Mouse (Mus musculus) neural tube, embryonic 11.5 days (tissue): ENCODE results near the gene Slc35b2. TPM values are rescaled to one million over a fixed set of nuclear protein-coding genes. Genes with fewer than 3 reads are reported as not detected.

Source experiments
- ATAC-seq: fragments of 200-750 bp; cut with Nextera tagmentation; 2 replicates; pipeline ENCODE4 v1.8.0; 2017; ENCODE audit warnings: moderate number of reproducible peaks, mild to moderate bottlenecking, moderate TSS enrichment, moderate library complexity; ENCODE audit not compliant: insufficient read depth, low FRiP score, low TSS enrichment
- DNase-seq: peaks from one replicate; pipeline ENCODE4 v3.0.0-alpha.2; 2015; ENCODE audit warnings: low spot score
- H3K27ac ChIP-seq: fragments of 300-500 bp; sonication (generic); 2 replicates; pipeline ENCODE4 v1.5.1; 2014; ENCODE audit warnings: low read depth, mild to moderate bottlenecking, low read length
- H3K27me3 ChIP-seq: fragments of 300-500 bp; sonication (generic); 2 replicates; pipeline ENCODE4 v1.6.1; 2014; ENCODE audit warnings: mild to moderate bottlenecking, low read length, mixed read lengths; ENCODE audit not compliant: control insufficient read depth, insufficient read depth
- H3K36me3 ChIP-seq: fragments of 300-500 bp; sonication (generic); 2 replicates; pipeline ENCODE4 v1.6.1; 2014; ENCODE audit warnings: mild to moderate bottlenecking, low read length, moderate library complexity, mixed read lengths; ENCODE audit not compliant: control insufficient read depth, insufficient read depth
- H3K4me1 ChIP-seq: fragments of 300-500 bp; sonication (generic); 2 replicates; pipeline ENCODE4 v1.6.1; 2014; ENCODE audit warnings: low read length, mixed read lengths; ENCODE audit not compliant: control insufficient read depth, insufficient read depth
- H3K4me2 ChIP-seq: fragments of 300-500 bp; sonication (generic); 2 replicates; pipeline ENCODE4 v1.6.1; 2014; ENCODE audit warnings: low read depth, mild to moderate bottlenecking, moderate library complexity
- H3K4me3 ChIP-seq: fragments of 300-500 bp; sonication (generic); 2 replicates; pipeline ENCODE4 v1.5.1; 2014; ENCODE audit warnings: low read depth, low read length
- H3K9ac ChIP-seq: fragments of 300-500 bp; sonication (generic); 2 replicates; pipeline ENCODE4 v1.6.1; 2014; ENCODE audit warnings: mild to moderate bottlenecking, low read length
- H3K9me3 ChIP-seq: fragments of 300-500 bp; sonication (generic); 2 replicates; pipeline ENCODE4 v1.6.1; 2016; ENCODE audit warnings: low read length; ENCODE audit not compliant: control insufficient read depth
- WGBS: fragments of 180-500 bp; shearing (Covaris S2); extraction: QIAGEN DNeasy Blood & Tissue Kit; methylation state at CpG from one replicate; pipeline ENCODE4 v1.1.7; 2014; 5-methylcytosine and 5-hydroxymethylcytosine counted together
- polyA plus RNA-seq: library from polyadenylated mRNA; unstranded; fragments of >200 nt; fragmentation: Nextera tagmentation; extraction: Ambion mirVana; gene quantifications from 2 replicates; pipeline ENCODE4 v1.2.1, GENCODE M21; 2014

Slc35b2 gene
- polyA plus RNA-seq, 1 experiment from 2014 or later: 106 TPM

DNA sequence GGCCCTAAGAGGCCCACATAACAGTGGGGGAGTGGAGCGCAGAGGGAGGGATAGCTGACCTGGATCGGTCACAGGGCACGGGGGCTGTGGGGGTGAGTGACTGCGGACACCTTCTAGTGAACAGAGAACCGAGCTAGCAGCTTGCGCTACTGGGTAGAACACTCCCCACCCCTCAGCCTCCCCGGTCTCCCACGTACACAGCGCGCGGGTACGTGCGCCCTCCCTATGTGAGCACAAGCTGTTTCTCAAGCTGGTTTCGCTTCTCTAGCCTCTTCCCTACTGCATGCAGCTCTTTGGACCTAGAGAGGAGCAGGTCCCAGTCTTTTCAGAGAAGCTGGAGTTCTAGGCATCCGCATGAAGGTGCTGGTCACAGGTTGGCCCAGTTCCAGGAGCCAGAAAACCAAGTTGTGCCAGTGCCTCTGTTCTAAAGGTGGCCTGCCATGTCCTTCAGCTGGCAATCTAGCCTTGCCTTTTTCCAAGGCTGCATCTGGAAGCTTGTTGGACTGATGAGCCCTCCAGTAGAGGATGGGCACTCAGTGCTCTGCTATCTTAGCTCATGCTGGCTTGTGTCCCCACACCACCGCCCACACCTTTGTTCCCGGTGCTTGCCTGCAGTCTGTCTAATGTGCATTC, 10.6 kb downstream of the Slc35b2 start:
- H3K4me3 ChIP-seq: peak overlapping the region; percentile 100
- H3K9ac ChIP-seq: peak overlapping the region; percentile 99
- peaks cover 6% of the 10 kb centered on the region for H3K4me1 ChIP-seq
- H3K4me2 ChIP-seq: peak overlapping the region; percentile 94
- no peak for DNase-seq
- WGBS: 3% methylated on average over 17 of the region's 17 CpGs
- no peaks in the 10 kb centered on the region for H3K9me3 ChIP-seq
- H3K27ac ChIP-seq: peak overlapping the region; percentile 93
- ATAC-seq: peak; percentile 22
- peaks cover 17% of the 10 kb centered on the region for H3K36me3 ChIP-seq
- H3K27me3 ChIP-seq: no peaks in the 10 kb centered on the region

DNA sequence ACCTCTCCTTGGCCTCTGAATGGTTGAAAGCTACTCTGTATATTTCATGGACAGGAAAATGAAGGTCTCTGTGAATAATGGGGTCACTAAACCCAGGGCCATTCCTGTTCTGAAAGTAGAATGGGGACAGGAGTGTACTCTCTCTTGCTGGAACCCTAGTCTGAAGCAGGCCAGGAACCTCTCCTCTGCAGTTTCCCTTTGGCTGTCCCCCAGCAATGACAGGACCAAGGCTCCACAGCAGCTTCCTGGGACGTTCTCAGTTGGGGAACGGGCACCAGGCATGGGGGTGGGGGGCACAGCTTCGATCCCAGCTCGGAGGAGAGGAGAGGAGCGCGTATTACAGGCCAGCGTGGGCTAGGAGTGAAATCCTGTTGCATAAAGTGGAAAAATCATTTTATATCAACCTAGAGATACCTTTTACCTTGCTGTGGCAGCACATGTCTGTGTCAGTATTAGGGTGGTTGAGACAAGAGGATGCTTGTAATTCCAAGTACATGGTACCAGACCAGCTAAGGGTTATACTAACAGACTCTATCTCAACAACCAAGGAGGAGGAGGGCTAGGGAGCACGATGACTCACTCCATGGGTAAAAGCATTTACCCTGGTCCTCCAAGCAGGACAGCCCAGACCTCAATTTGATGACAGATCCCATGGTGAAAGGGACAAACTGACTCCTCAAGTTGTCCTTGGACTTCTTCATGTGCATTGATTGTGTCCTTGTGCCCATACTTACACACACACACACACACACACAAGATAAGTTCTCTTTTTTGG, 11.6 kb downstream of the Slc35b2 start:
- H3K36me3 ChIP-seq: peaks cover 8% of the 10 kb centered on the region
- no peak overlapping the region for H3K9ac ChIP-seq
- ATAC-seq (no peak), DNase-seq (no peak)
- no peak overlapping the region for H3K4me2 ChIP-seq
- no peaks in the 10 kb centered on the region for H3K27me3 ChIP-seq
- H3K4me3 ChIP-seq: no peak overlapping the region
- 93% methylated on average over 8 of the region's 8 CpGs for WGBS
- H3K9me3 ChIP-seq: no peaks in the 10 kb centered on the region
- peaks cover 6% of the 10 kb centered on the region for H3K4me1 ChIP-seq
- no peak overlapping the region for H3K27ac ChIP-seq

DNA sequence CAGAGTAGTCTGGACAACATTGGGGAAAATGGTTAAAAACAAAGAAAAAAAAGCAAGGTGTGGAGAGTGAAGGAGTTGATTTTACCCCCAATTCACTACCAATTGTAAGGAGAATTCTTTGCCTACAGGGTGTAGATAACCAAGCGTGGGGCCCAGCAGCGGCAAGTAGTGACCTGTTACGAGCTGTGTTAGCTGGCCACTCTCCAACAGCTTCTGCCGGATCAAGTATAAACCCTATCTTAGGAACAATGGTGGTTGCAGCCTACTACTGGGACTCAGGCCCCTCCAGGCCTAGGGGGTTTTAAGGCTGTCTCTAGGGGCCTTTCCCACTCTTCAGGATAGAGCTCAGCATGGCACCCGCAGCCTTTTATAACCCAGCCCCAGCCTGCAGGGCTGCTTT, 14.6 kb downstream of the Slc35b2 start:
- Histone ChIP-seq H3K4me1 (peaks cover 10% of the 10 kb centered on the region), H3K27ac (no peak overlapping the region), H3K4me3 (no peak overlapping the region), H3K9me3 (no peaks in the 10 kb centered on the region), H3K4me2 (no peak overlapping the region), H3K27me3 (no peaks in the 10 kb centered on the region), H3K9ac (no peak overlapping the region), H3K36me3 (no peaks in the 10 kb centered on the region)
- WGBS: 79% methylated on average over 5 of the region's 5 CpGs
- DNase-seq (no peak), ATAC-seq (no peak)

DNA sequence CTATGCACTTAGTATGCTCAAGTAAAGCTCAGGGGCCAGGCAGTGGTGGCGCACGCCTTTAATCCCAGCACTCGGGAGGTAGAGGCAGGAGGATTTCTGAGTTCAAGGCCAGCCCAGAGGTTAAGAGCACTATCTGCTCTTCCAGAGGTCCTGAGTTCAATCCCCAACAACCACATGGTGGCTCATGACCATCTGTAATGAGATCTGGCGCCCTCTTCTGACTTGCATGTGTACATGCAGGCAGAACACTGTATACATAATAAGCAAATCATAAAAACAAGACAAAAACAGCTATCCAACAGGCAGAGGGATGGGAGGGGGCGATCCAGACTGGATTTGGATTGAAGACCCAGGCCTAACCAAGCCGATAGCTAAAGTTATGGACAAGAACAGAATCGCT, 15.2 kb downstream of the Slc35b2 start:
- DNase-seq (no peak), ATAC-seq (no peak)
- no peaks in the 10 kb centered on the region for H3K27me3 ChIP-seq
- no peak overlapping the region for H3K4me2 ChIP-seq
- no peaks in the 10 kb centered on the region for H3K36me3 ChIP-seq
- H3K27ac ChIP-seq: no peak overlapping the region
- no peak overlapping the region for H3K9ac ChIP-seq
- WGBS: 75% methylated on average over 7 of the region's 7 CpGs
- H3K9me3 ChIP-seq: no peaks in the 10 kb centered on the region
- H3K4me1 ChIP-seq: peaks cover 10% of the 10 kb centered on the region
- H3K4me3 ChIP-seq: no peak overlapping the region

DNA sequence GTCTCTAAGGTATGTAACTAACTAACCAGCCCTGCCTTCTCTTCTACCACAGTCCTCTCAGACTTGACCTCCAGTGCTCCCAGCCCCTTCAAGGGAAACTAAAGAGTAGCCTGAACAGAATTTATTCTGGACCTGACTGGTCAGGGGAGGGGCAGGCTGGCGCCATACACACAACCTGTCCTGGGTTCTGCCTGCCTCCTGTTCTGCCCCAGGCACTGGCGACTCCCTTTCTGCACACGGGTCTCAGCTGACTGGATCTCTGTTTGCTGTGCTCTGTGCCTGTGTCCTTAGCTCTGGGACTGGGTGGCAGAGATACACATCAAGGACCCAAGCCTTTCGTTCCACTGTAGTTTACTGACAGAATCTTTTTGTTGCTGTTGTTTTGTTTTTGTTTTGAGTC, 15.9 kb downstream of the Slc35b2 start:
- Histone ChIP-seq H3K4me1 (peaks cover 9% of the 10 kb centered on the region), H3K36me3 (no peaks in the 10 kb centered on the region), H3K9me3 (no peaks in the 10 kb centered on the region), H3K4me3 (no peak overlapping the region), H3K27me3 (no peaks in the 10 kb centered on the region), H3K27ac (no peak overlapping the region), H3K9ac (no peak overlapping the region), H3K4me2 (no peak overlapping the region)
- DNase-seq (no peak), ATAC-seq (no peak)
- WGBS: 82% methylated on average over 4 of the region's 4 CpGs

DNA sequence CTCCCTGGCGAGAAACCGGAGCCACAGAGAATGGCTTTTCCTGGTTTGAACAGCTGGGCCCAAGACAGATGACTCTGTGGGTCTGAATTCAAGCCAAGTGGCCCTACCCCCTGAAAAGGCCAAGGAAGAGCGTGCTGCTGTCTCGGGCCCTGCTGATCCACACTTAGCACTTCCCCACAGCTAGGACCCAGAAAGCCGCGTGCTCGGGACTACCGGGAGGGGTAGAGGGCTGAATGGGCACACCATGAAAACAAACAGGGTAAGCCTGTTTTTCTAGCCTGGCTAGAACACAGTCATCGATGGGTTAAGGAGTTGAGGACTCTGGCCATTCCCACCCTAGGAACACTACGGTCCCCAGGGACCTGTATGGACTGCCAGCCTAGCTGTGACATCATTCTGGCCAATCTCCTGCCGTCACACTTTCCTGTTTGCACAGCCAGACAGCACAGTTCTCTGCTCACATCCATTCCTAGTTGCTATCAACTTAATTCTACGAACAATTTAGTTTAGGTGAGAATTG, 17.3 kb downstream of the Slc35b2 start:
- DNase-seq (no peak), ATAC-seq (no peak)
- no peaks in the 10 kb centered on the region for H3K36me3 ChIP-seq
- no peaks in the 10 kb centered on the region for H3K27me3 ChIP-seq
- peaks cover 8% of the 10 kb centered on the region; the same call in 1 of the 2 replicates for H3K4me1 ChIP-seq
- no peak overlapping the region for H3K9ac ChIP-seq
- H3K4me2 ChIP-seq: no peak overlapping the region
- WGBS: 43% methylated on average over 12 of the region's 12 CpGs
- H3K27ac ChIP-seq: no peak overlapping the region
- no peak overlapping the region for H3K4me3 ChIP-seq
- no peaks in the 10 kb centered on the region for H3K9me3 ChIP-seq

DNA sequence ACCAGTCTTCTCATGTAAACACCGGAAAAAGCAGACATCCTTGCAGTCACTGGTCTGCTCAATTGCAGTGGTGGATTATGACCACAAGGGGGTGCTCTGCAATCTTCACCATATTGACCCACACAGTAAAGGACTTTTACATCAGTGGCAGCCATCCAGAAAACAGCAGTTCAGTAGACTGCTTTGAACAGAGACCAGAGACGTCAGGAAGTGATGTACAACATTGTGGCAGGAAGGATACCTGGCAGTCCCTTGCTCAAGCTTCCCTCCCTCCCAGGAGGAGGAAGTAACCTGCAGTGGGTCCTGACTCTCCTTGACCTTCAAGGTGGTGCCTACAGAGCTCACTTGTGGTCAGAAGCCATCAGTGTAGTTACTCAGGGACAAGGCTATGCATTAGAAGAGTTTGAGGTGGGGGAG, 17.9 kb downstream of the Slc35b2 start:
- 23% methylated on average over 2 of the region's 2 CpGs for WGBS
- Histone ChIP-seq H3K27ac (no peak overlapping the region), H3K36me3 (no peaks in the 10 kb centered on the region), H3K4me3 (no peak overlapping the region), H3K9me3 (no peaks in the 10 kb centered on the region), H3K27me3 (no peaks in the 10 kb centered on the region), H3K4me2 (no peak overlapping the region), H3K4me1 (peaks cover 8% of the 10 kb centered on the region; the same call in 1 of the 2 replicates), H3K9ac (no peak overlapping the region)
- ATAC-seq (no peak), DNase-seq (peak; percentile 74)

DNA sequence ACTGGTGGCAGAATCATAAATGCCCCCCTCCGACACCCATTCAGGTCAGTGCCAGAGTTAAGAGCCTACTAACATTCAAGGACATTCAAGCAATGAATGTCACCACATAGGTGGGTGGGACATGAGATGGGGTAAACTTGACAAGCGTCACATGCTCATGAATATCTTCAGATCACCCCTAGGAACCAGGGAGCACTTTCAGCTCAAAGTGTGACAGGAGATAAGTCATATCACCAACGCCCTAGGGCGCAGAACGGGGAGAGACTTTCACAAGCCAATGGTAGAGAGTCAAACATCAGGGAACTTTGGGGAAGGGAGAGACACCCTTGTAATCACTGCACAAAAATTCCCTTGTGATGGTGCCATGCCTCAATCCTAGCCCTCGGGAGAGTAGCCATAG, 18.5 kb downstream of the Slc35b2 start:
- Histone ChIP-seq H3K27ac (no peak overlapping the region), H3K4me3 (no peak overlapping the region), H3K36me3 (no peaks in the 10 kb centered on the region), H3K4me2 (no peak overlapping the region), H3K27me3 (no peaks in the 10 kb centered on the region), H3K4me1 (peaks cover 8% of the 10 kb centered on the region; the same call in 1 of the 2 replicates), H3K9me3 (no peaks in the 10 kb centered on the region), H3K9ac (no peak overlapping the region)
- 92% methylated on average over 6 of the region's 6 CpGs for WGBS
- ATAC-seq (no peak), DNase-seq (no peak)
